Mouse (Mus musculus) CH12F3 (cell line): ENCODE measurements around the gene Usp29.

Experiments used
- in situ Hi-C: fragments of 300-500 bp; cut with MboI; formaldehyde crosslinking; loops from 2 replicates; pipeline ENCODE4 v1.14.3; 2020; ENCODE audit warnings: low sequenced_read_pairs

Usp29 gene

DNA sequence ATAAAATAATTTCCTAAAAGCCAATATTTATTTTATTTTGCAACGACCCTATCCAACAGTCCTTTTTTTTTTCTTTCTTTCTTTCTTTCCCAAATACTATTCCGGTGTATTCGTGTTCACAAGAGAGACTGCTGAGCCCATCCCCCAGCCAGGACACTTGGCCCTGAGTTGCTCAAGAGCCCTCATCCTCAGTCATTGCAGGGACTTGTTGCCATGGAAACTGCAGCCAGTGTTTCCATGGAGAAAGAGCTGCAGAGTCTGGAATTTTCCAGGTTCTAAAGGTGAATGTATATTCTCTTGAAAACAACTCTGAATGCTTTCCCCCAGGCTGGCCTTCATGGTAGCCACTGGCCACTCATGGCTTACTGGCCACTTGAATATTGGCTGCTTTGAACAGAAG lies 80.2 kb downstream of the Usp29 start:
- in situ Hi-C loops: no loop called here

DNA sequence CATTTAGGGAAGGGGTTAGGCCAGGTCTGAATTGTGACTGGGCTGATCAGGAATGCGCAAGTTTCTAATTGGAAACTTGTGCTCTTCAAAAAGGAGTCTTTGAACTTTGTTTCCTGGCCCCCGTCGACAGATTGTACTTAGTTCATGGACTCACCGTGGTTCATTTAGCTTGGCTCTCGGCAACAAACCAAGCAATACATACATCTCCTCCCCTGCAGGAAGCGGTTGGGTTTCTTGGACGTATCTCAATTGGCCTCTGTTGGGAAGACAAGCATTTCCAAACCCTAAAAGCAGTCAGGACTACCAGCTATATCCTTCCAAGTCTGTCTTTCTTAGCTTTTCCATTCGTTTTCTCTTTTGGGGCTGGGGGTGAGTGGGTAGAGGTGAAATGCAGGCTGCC lies 84.6 kb downstream of the Usp29 start:
- in situ Hi-C loops: no loop called here

DNA sequence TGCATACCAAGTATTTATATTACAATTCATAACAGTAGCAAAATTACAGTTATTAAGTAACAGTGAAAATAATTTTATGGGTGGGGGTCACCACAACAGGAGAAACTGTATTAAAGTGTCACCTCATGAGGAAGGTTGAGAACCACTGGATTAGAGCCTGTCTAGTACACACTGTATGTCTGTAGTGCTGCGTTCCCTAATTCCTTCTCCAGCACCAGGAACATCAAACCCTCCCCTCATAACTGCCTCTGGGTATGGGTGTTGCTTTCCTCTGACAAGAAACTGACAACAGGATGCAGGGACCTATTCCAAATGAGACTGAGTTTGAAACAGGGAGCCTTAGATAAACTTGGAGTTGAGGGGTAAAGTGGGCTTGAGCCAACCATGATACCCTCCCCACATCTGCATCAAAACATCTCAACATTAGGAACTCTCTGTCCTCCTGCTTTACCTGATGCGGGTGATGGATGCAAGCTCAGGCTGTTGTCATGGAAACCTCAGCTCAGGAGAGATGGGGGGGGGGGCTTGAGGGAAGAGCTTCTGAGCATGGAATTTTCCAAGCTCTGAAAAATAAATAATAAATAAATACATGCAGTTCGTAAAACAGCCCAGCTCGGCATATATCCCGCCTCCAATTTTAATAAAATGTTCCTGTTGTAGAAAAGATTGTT lies 86.5 kb downstream of the Usp29 start:
- in situ Hi-C loops: no loop called here

DNA sequence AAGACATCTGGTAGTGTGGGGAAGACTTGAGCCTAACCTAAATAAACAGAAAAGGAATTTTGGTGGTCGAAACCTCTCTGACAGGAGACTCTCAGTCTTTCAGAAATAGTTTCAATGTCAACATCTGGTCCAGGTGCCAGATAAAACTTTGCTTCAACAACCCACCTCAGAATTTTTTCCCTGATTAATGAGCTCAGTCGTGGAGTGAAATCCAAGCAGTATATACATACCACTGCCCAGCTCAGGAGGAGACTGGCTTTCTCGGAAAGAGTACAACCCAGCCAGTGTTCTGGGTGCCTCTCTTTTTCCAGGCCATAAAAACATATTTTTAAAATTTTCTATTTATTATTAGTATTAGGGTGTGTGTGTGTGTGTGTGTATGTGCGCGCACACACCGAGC lies 89.9 kb downstream of the Usp29 start:
- in situ Hi-C loops: no loop called here

DNA sequence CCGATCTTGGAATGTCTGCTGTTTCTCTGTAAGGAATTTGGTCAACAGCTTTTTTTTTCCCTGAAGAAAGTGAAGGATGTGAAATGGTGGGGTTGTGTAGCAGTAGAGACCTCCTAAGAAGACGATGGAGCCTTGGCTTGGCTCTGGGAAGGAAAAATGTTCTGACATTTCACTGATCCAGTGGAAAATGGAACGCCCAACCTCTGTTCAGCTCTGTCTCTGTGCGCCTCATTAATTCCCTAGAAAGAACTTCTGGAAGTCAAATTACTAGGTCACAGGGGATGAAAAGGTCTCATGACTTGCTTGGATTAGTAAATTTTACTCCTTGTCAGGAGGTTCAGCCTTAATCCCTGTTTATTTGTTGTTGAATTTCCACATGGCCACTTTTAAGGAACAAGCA lies 92.3 kb downstream of the Usp29 start:
- in situ Hi-C loops: no loop called here

DNA sequence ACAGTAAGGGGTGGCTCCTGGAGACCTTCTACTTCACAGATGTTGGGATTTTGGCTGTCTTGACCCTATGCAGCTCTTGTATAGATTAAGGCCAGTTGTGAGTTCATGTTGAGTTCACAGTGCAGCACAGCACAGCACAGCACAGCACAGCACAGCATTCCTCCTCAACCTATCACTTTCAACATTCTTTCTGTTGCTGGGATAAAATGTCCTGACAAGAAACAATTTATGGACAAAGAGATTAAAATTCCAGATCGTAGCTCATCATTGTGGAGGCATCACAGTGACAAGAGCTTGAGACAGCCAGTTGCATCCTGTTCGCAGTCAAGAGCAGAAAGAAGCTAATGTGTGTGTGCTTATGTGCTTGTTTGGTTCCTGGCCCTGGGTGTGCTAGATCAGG lies 93.3 kb downstream of the Usp29 start:
- in situ Hi-C loops: no loop called here

DNA sequence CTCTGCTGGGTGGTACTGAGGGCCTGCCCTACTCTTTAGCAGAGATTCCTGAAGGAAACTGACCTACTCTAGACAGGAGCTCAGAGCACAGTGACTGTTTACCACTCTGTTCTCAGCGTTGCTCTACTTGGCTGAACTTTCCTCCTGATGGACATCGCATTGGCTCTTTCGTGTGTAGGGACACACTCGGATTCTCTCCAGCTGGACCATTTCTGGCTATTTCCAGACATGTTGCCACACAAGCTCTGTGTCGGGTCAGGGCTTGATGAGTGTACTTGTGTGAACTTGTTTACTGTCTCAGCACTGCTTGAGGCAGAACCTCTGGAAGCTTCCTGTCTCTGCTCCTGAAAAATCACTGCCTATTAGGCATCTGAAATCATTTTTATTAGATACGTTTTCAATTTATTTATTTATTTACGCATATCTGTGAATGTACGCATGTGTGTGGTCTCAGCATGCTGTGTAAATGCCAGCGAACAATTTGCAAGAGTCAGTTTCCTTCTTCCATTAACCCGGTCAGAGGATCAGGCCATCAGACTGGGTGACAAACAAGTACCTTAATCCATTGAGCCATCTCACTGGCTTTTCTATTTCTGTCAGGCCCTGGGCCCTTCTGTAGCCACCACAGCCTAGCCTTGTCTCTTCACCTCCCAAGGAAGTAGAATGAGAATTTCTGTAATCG lies 95.7 kb downstream of the Usp29 start:
- in situ Hi-C loops: no loop called here

DNA sequence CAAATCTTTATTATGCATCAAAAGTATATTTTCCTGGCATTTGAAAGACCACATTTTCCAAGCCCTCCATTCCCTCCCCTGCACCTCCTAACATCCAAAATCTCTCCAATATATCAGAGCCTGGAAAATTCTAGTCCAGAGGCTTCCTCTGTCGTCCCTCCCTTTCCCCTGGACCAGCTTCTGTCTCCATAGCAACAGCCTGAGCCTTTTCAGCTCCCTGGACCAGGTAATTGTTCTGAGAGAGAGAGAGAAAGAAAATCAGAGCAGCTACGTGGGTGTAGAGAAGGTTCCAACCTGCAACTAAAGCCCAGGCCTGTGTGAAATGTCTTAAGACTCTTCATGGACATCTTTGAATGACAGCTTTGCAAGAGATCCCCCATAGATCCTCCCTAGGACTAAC lies 98.8 kb downstream of the Usp29 start:
- in situ Hi-C loops: no loop called here

DNA sequence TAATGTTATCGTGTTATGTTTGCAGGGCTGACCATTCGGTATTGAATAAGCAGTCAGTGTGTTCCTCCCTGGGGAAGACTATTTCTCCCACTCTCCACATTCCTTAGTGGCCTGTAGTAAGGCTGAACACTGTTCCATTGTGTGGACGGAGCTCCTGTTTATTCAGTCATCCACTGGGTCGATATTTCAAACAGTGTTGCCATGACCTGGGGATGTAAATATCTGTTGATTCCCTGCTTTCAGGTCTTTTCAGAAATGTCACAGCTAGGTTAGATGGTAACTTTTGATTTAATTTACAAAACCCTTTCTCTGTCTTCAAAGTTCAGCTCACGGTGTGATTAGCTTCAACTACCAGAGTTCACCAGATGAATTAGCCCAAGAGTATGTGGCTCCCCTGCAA lies 104.6 kb downstream of the Usp29 start:
- in situ Hi-C loops: no loop called here

DNA sequence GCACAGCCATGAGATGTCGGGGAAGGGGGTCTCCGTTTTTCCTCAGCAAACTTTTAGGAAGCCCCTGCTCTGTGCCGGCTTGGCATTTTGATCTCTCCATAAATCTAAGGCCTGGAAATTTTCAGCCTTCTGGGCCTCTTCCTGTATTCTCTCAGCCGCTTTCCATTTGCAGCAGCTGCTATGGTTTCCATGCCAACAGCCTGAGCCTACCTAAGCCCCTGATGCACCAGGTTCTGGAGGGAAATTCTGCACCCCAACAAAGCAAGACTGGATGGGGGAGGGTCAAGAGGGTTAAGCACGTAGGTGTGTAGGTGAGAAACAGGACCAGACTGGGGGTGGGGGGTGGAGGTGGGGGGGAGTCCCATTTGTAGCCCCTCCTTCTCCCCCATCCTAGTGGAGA lies 105.0 kb downstream of the Usp29 start:
- in situ Hi-C loops: no loop called here

DNA sequence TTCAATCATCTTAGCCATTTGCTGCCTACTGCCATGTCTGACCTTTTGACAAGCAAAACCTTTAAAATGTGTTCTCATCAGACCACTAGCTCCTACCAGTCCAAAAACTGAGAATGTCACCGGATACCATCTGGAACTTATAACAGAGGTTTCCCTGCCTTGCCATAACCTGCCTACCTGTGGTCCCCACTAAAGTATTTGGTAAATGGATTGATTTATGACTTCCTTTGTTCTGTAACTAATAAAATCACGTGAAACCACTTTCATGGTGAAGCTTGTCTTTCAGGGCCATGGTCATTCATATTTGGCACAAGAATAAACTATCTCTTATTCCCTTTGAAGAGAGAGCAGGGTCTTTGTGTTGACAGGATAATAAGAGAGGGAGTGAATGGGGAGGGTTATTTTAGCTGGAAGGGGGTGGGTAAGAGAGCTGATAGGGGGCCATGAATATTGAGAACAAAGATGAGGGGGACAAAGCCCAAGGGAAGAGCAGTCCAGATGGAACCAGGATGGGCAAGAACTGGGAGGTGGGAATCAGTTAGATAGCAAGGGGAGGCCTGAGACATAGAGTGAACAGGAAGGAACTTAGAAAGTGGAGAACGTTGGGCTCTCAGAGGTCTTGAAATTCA lies 107.0 kb downstream of the Usp29 start:
- in situ Hi-C loops: no loop called here

DNA sequence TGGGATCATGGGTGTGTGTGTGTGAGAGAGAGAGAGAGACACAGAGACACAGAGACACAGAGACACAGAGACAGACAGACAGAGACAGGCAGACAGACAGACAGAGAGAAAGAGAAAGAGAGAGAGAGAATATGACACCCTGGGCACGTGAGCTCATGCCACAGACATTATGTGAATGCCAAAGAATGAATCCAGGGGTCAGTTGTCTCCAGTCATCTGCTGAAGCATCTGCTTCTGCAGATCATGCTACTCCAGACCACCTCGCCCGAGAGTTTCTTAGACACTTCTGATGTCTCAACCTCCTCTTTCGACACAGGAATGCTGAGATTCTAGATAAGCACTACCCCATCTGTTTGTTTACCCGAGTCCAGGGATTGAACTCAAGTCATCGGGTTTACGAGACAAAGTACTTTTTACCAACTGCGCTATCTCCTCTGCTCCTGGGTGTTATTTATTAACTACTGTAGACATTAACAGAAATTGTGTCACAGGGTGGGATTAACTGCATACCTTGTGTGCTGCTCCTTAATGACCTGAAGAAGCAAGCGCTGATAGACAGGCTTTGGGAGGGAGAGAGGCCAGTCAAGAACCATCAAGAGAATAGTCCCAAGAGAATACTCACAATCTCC lies 107.7 kb downstream of the Usp29 start:
- in situ Hi-C loops: no loop called here

DNA sequence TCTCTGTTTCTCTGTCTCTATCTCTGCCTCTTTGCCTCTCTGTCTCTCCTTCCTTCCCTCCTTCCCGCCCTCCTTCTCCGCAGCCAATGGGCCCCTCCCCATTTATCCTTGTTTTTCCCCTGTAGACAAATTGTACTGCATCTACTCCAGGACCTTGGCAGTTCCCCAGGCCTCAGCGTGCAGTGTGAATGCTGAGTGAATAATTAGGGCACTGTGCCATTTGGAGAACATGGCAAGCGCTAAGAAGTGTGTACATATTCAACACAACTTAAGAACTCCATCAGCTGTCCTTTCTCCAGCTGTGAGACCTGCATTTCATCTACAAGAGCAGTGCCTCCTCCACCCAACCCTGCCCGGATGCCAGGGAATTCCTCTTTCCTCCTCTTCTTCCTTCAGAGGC lies 110.5 kb downstream of the Usp29 start:
- in situ Hi-C loops: no loop called here

DNA sequence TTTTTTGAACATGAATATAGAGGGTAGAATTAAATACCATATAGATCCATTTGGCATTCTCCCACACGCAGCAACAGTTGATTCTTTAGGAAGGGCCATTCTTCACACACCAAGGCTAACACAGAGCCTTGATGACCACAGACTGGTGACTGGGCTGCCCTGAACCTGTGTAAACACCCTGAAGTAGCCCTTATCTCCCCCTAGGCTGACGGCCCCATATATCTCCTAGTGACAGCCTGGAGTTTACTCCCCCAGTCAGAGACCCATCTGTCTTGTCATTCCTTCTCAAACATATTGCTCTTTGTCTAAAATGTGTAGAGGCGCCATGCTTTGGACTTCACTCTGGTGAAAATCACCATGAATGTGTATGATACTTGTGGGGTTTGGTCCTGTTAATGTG lies 119.1 kb downstream of the Usp29 start:
- in situ Hi-C loops: no loop called here

DNA sequence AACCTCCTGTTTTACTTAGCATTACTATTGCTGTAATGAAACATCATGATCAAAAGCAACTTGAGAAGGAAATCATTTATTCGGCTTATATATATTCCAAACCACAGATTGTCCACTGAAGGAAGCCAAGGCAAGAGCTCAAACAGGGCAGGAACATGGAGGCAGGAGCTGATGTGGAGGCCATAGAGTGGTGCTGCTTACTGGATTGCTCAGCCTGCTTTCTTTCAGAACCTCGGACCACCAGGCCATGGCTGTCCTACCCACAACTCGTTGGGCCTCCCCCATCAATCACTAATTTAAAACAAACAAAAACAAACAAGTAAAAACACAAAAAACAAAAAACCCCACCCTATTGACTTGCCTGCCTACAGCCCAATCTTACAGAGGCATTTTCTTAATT lies 119.9 kb downstream of the Usp29 start:
- in situ Hi-C loops: no loop called here

DNA sequence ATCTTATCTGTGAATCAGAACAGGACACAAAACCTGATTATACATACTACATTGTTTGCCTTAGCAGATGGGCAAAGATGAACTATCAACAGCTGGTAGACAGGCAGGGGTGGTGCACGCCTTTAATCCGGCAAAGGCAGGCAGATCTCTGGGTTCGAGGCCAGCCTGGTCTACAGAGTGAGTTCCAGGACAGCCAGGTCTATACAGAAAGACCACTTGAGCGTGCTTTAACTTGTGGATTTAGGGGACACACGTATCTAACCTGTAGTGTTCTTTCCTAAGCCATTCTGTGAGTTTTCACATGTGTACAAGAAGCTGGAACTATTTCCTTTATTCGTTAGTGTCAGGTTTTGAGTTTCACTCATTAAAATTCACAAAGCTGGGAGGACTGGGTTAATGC lies 120.9 kb downstream of the Usp29 start:
- in situ Hi-C loops: no loop called here

DNA sequence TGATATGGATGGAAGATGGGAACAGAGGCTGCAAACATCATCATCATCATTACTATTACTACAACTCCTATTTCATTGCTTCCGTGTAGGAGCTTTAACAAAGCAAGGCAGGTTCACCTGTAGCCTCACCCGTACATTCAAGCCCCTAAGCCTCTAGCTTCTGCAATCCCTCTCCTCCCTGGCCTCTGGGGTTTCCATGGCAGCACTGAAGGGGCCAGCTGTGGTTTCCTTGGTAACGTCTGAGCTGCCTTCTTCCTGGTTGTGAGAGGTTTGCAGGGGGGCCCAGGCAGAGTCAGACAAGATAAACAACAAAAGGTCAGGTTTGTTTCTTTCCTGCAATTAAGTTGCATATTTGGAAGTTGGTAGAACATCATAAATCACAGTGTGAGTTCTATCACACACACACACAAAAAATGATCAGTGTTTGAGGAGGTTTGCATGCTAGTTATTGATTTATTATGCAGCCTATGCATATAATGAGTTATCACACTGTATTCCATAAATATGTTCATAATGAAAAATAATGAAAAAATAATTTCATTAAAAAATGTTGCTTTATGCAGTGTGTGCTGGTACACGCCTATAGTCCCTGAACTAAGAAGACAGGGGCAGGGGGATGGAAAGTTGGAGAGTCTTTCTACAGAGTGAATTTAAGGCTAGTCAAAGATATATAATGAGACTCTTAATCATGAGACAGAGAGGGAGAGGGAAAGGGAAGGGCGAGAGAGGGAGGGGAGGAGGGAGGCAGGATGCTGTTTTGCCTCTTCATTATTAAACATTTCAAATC lies 121.5 kb downstream of the Usp29 start:
- in situ Hi-C loops: no loop called here

DNA sequence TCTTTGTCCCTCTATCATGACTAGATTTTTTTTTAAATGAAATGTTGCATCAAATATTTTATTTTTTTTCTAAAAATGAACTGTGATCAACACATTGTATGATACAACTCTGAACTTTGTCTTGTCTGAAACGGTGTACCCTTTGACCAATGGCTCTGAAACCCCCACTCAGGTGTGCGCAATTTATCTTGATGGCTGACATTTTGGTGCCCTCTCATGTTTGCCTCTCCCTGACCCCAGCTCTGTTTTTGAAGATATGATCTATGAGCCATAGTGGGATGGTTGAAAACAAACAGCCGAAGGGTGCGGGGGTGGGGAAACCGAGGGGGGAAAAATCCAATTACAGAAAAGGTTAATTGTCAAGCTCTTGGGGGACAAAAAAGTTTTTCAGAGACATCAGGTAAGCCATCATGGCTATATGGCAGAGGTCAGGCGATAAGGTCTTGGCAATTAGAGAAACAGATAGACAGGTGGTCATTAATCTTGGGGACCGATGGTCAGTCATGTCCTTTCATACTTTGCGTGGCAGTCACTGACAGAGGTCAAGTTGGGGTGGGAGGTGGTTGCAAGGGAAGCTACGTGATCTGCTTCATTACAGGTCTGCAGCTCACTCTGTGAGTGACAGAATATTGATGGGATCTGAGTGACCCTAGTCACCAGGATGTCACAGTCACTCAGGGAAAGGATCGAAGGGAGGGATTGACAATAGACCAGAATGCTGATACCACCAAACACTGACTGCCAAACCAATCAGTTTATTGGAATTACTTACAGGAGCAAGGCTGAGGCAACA lies 125.4 kb downstream of the Usp29 start:
- in situ Hi-C loops: no loop called here

DNA sequence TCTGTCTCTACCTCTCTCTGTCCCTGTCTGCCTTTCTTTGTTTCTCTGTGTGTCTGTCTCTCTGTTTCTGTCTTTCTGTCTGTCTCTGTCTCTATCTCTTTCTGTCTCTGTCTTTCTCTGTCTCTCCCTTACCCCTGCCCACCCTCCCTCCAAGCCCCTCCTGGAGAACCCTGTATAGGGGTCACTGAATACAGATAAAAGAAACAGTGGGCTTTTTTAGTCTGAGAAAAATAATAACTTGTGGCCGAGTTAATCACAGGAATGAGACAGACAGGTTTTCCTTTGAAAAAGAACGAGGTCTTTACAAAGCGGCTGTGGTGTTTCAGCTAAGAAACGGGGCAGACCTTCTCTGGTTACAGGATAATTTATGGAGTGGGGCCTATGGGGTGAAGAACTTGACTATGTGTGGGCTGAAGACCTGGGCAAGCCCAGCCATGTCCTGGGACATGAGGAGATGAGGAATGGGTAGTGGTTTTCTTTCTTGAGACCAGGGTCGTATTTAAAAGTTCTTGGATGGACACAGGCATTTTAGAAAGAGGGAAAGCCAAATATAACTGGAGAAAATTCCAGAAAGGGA lies 128.4 kb downstream of the Usp29 start:
- in situ Hi-C loops: no loop called here

DNA sequence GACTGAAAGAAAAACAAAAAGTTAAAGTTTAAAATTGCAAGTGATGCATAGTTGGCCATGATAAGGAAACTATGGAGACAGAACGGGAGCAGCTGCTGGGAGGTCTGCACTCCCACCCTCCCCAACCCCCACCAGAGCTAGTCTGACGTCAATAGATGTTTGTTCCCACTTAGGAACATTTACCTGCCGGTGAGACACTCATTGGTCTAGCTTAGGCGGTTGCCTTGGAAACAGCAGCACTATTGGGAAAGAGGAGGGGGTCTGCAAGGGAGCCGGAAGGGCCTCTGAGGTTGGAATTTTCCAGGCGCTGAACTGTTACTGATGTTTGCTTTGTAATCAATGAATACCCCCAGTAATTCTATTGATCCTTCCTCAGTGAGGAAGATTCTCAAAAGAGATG lies 130.3 kb downstream of the Usp29 start:
- in situ Hi-C loops: no loop called here
